Mouse (Mus musculus): ENCODE data around the gene Mvb12b. TPM values are rescaled to one million over a fixed set of nuclear protein-coding genes. Genes with fewer than 3 reads are reported as not detected.

The Mvb12b gene
- polyA plus RNA-seq, 1 experiment from 2014 or later = 17.7 TPM

DNA sequence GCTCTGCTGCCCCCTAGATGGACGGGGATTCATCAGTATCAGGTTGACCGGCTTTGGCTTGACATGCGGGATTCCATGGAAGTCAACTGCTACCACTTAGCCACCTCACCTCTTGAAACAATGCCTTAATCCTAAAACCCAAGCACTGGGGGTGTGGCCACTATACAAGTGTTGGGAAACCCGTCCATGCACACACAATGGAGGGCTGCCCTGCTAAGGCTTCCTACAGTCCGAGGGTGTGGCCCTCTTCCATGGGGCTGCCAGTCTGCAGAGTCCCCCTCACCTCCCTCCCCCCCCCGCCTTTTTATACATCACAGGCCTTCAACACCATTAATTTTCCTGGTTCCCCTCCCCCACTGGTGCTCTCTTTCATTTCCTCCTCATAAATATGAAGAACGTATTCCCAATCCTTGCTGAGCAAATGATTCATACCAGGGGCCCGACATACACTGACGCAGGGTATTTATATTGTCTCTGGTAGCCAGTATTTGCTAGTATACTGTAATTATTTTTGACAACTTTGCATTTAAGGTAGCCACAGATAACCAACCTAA lies 51.0 kb downstream of the Mvb12b start:
- 87% methylated on average over 9 of the region's 9 CpGs for WGBS
- no peak overlapping the region for H3K4me2 ChIP-seq
- ATAC-seq (replicated peaks; ENCODE audit: low FRiP score) = no peak
- no peaks in the 10 kb centered on the region for H3K9me3 ChIP-seq (ENCODE audit: control insufficient read depth, low read length)
- H3K27me3 ChIP-seq (replicated peaks; ENCODE audit: control insufficient read depth, insufficient read depth, low read length) = no peaks in the 10 kb centered on the region
- H3K4me3 ChIP-seq (ENCODE audit: low read depth, low read length) = no peak overlapping the region
- H3K36me3 ChIP-seq (ENCODE audit: control insufficient read depth, insufficient read depth, low read length) = no peaks in the 10 kb centered on the region
- H3K9ac ChIP-seq (ENCODE audit: low read depth, low read length) = no peak overlapping the region
- H3K4me1 ChIP-seq (replicated peaks; ENCODE audit: control insufficient read depth, insufficient read depth, low read length) = peaks cover 43% of the 10 kb centered on the region
- no peak overlapping the region for H3K27ac ChIP-seq (ENCODE audit: low read depth, low read length)
- DNase-seq (ENCODE audit: low spot score) = no peak

DNA sequence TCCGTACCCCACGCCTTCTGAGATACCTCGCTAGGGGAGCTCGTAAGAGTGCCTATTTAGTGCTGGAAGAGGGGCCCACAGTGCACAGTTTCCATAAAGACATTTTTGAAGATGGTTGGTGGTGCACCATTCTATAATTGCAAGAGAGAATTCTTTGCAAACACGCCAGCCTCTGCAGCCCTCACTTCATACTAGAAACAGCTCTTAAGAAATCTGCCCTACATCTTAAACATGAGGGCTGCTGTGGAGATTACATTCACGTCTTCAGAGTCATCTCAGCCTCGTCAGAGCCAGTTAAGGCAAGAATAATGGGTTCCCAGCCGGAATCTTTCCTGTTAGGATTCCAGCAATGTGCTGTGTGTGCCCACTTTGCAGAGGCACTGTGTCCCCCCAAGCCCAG lies 52.7 kb downstream of the Mvb12b start:
- no peak for ATAC-seq (replicated peaks; ENCODE audit: low FRiP score)

DNA sequence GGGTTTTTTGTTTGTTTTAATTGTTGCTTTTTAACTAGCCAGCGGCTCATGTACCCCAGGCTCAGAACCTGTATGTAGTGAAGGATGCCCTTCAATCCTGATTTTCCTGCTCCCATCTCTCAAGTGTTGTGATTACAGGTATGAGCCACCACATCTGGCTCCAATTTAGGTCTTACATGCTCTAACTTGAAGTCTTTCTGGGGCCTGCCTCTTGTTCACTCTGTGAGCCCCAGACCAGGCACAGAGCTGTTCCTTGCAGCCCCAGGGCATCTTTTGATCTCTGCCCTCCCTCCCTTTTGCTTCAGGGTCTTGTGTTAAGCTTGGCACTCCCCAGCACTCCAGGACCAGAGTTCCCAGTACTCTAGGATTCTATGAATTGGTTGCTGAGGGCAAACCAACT lies 53.8 kb downstream of the Mvb12b start:
- Histone ChIP-seq H3K4me1 (replicated peaks; ENCODE audit: control insufficient read depth, insufficient read depth, low read length) (peaks cover 17% of the 10 kb centered on the region), H3K27ac (ENCODE audit: low read depth, low read length) (no peak overlapping the region), H3K4me3 (ENCODE audit: low read depth, low read length) (no peak overlapping the region), H3K9ac (ENCODE audit: low read depth, low read length) (no peak overlapping the region), H3K27me3 (replicated peaks; ENCODE audit: control insufficient read depth, insufficient read depth, low read length) (no peaks in the 10 kb centered on the region), H3K4me2 (no peak overlapping the region), H3K36me3 (ENCODE audit: control insufficient read depth, insufficient read depth, low read length) (no peaks in the 10 kb centered on the region), H3K9me3 (ENCODE audit: control insufficient read depth, low read length) (no peaks in the 10 kb centered on the region)
- DNase-seq (ENCODE audit: low spot score) (no peak), ATAC-seq (replicated peaks; ENCODE audit: low FRiP score) (no peak)
- 84% methylated on average over 1 of the region's 1 CpGs for WGBS

More for the DNA sequence above, 52.7 kb downstream of the Mvb12b start:
- H3K9ac ChIP-seq (ENCODE audit: low read depth, low read length) = no peak overlapping the region
- H3K9me3 ChIP-seq (ENCODE audit: control insufficient read depth, low read length) = no peaks in the 10 kb centered on the region
- no peak overlapping the region for H3K27ac ChIP-seq (ENCODE audit: low read depth, low read length)
- no peak overlapping the region for H3K4me2 ChIP-seq
- H3K4me1 ChIP-seq (replicated peaks; ENCODE audit: control insufficient read depth, insufficient read depth, low read length) = peaks cover 29% of the 10 kb centered on the region
- no peaks in the 10 kb centered on the region for H3K27me3 ChIP-seq (replicated peaks; ENCODE audit: control insufficient read depth, insufficient read depth, low read length)
- DNase-seq (ENCODE audit: low spot score) = no peak
- no peaks in the 10 kb centered on the region for H3K36me3 ChIP-seq (ENCODE audit: control insufficient read depth, insufficient read depth, low read length)
- 85% methylated on average over 8 of the region's 8 CpGs for WGBS
- H3K4me3 ChIP-seq (ENCODE audit: low read depth, low read length) = no peak overlapping the region

DNA sequence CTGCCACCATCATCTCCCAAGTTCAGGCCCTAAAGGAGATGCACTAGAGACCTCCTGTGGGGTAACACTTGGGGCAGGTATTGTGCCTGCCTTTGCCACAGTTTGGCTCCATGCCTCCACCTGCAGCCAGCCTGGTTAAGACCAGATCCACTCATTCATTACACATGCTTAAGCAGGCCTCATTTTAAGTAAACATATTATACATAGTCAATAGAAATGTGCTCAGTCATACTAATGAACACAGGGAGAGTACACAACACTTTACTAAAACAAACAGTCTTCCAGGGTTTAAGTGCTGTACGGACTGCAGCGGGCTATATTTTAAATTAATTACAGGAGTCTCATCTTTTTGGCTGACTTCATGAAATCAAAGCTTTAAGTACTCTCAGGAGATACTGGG lies 57.9 kb downstream of the Mvb12b start:
- H3K27ac ChIP-seq (ENCODE audit: low read depth, low read length) = no peak overlapping the region
- WGBS = 91% methylated on average over 2 of the region's 2 CpGs
- ATAC-seq (replicated peaks; ENCODE audit: low FRiP score) = no peak

DNA sequence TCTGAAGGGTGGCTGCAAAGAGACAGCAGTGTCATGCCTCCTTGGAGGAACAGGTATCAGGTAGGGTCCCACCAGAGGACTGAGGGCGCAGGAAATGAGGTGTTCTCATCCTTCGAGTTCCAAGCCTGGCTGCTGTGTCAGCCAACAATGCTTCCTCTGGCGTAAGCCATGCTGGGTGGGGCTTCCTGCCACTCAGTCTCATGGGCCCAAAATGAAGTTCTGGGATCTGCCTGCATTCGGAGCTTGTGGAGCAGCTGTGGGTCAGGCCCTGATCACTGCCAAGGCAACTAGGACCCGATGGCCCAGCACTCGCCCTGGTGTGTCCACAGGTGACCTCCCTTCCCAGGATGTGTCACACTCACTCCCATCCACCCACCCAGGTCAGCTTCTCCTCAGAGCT lies 61.0 kb downstream of the Mvb12b start:
- Histone ChIP-seq H3K4me1 (replicated peaks; ENCODE audit: control insufficient read depth, insufficient read depth, low read length) (peaks cover 3% of the 10 kb centered on the region), H3K9ac (ENCODE audit: low read depth, low read length) (no peak overlapping the region), H3K4me3 (ENCODE audit: low read depth, low read length) (no peak overlapping the region), H3K36me3 (ENCODE audit: control insufficient read depth, insufficient read depth, low read length) (peaks cover 9% of the 10 kb centered on the region; the same call in 1 of the 2 replicates), H3K27me3 (replicated peaks; ENCODE audit: control insufficient read depth, insufficient read depth, low read length) (no peaks in the 10 kb centered on the region), H3K27ac (ENCODE audit: low read depth, low read length) (no peak overlapping the region), H3K4me2 (no peak overlapping the region), H3K9me3 (ENCODE audit: control insufficient read depth, low read length) (no peaks in the 10 kb centered on the region)
- ATAC-seq (replicated peaks; ENCODE audit: low FRiP score) = no peak
- DNase-seq (ENCODE audit: low spot score) = no peak
- WGBS = 86% methylated on average over 6 of the region's 6 CpGs

More for the DNA sequence above, 57.9 kb downstream of the Mvb12b start:
- H3K4me3 ChIP-seq (ENCODE audit: low read depth, low read length) = no peak overlapping the region
- H3K27me3 ChIP-seq (replicated peaks; ENCODE audit: control insufficient read depth, insufficient read depth, low read length) = no peaks in the 10 kb centered on the region
- peaks cover 3% of the 10 kb centered on the region; the same call in 1 of the 2 replicates for H3K4me1 ChIP-seq (replicated peaks; ENCODE audit: control insufficient read depth, insufficient read depth, low read length)
- no peak overlapping the region for H3K9ac ChIP-seq (ENCODE audit: low read depth, low read length)
- no peaks in the 10 kb centered on the region for H3K9me3 ChIP-seq (ENCODE audit: control insufficient read depth, low read length)
- no peak for DNase-seq (ENCODE audit: low spot score)
- peaks cover under 1% of the 10 kb centered on the region; the same call in 1 of the 2 replicates for H3K36me3 ChIP-seq (ENCODE audit: control insufficient read depth, insufficient read depth, low read length)
- H3K4me2 ChIP-seq = no peak overlapping the region

DNA sequence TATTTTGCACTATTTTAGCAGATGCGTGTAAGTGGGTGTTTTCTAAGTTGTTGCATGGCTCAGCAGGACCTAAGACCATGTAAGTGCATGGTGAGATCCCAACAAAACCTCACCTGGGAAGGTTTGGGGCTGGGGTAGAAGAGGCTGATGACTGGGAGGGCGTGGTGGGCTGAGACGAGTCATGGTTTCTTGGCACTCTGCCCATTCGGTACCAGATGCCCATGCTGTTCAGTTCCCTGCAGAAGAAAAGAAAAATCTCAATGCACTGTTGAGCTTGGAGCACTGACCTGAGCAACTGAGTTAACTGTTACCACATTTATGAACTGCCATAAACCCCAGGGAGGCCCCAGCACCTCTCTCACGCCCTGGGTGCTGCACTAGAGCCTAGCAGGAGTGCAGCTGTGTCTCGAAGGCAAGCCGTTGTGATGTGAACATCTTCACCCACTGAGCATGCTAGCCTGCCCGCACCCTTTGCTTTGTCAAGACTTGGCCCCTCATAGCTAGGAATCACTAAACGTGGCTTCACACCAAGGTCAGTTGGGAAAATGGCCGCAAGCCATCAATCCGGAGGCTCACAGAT lies 62.7 kb downstream of the Mvb12b start:
- Histone ChIP-seq H3K9ac (ENCODE audit: low read depth, low read length) (no peak overlapping the region), H3K4me3 (ENCODE audit: low read depth, low read length) (no peak overlapping the region), H3K27me3 (replicated peaks; ENCODE audit: control insufficient read depth, insufficient read depth, low read length) (no peaks in the 10 kb centered on the region), H3K4me1 (replicated peaks; ENCODE audit: control insufficient read depth, insufficient read depth, low read length) (peaks cover 3% of the 10 kb centered on the region), H3K9me3 (ENCODE audit: control insufficient read depth, low read length) (no peaks in the 10 kb centered on the region), H3K4me2 (no peak overlapping the region), H3K27ac (ENCODE audit: low read depth, low read length) (no peak overlapping the region), H3K36me3 (ENCODE audit: control insufficient read depth, insufficient read depth, low read length) (peaks cover 9% of the 10 kb centered on the region; the same call in 1 of the 2 replicates)
- 87% methylated on average over 11 of the region's 11 CpGs for WGBS
- ATAC-seq (replicated peaks; ENCODE audit: low FRiP score) (no peak), DNase-seq (ENCODE audit: low spot score) (no peak)

DNA sequence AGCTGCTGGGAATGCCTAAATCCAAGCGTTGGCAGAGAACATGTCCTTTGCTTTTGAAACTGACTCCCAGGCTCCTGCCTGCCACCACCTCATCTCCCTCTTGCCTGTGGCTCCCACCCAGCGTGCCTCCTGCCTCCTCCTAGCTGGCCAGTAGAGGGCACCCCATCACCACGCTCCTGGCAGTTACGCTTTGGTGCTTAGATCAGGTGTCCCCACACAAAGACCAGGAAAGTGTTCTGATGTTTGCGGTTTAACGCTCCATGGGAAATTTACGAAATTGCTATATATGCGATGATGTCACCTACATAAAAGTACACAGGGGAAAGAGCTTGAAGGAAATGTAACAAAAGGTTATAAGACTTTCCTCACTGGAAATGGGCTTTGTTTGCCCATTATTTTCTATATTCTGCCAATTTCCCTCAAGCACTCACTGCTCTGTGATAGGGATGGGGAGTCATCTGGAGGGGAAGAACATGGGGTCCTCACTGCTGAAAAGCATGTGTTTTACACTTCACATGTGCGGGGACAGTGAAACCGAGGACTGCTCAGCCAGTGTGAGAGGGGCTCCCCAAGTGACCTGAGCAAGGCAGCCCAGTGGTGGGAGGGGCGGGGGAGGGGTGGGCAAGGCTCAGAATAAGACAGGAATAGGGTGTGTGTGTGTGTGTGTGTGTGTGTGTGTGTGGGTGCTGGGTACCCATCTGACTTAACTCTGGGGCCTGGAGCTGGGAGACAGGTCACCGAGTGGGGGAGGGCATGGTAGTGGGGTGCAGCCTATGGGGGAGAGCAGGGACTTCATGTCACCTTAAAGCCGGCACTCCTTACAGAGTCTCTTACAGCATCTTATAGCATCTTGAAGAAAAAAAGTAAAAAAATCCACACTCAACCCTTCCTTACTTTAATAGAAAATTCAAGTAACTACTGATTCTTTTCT lies 65.8 kb downstream of the Mvb12b start:
- H3K27ac ChIP-seq (ENCODE audit: low read depth, low read length) = no peak overlapping the region
- peaks cover 11% of the 10 kb centered on the region; the same call in 1 of the 2 replicates for H3K36me3 ChIP-seq (ENCODE audit: control insufficient read depth, insufficient read depth, low read length)
- DNase-seq (ENCODE audit: low spot score) (peak; percentile 78), ATAC-seq (replicated peaks; ENCODE audit: low FRiP score) (peak; percentile 71)
- 36% methylated on average over 13 of the region's 13 CpGs for WGBS
- peaks cover 3% of the 10 kb centered on the region for H3K4me1 ChIP-seq (replicated peaks; ENCODE audit: control insufficient read depth, insufficient read depth, low read length)
- no peak overlapping the region for H3K9ac ChIP-seq (ENCODE audit: low read depth, low read length)
- H3K4me3 ChIP-seq (ENCODE audit: low read depth, low read length) = no peak overlapping the region
- H3K4me2 ChIP-seq = no peak overlapping the region
- no peaks in the 10 kb centered on the region for H3K9me3 ChIP-seq (ENCODE audit: control insufficient read depth, low read length)
- no peaks in the 10 kb centered on the region for H3K27me3 ChIP-seq (replicated peaks; ENCODE audit: control insufficient read depth, insufficient read depth, low read length)

DNA sequence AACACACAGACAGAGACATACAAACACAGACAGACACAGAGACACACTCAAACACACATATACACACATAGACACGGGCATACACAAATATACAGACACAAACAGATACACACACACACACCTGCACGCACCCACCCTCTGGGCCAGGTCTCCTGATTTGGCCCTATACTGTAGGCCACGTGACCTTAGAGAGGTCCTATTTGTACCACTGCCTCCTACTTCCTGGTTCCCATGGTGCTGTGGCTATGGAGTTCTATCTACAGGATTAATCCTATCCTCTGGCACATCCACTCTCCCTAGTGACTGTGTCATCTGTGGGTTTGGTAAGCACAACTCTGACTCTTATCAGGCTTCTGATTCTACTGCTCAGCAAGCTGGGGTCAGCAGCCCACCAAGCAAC lies 67.3 kb downstream of the Mvb12b start:
- Histone ChIP-seq H3K4me1 (replicated peaks; ENCODE audit: control insufficient read depth, insufficient read depth, low read length) (no peaks in the 10 kb centered on the region; the same call in 1 of the 2 replicates), H3K27ac (ENCODE audit: low read depth, low read length) (no peak overlapping the region), H3K4me2 (no peak overlapping the region), H3K36me3 (ENCODE audit: control insufficient read depth, insufficient read depth, low read length) (peaks cover 11% of the 10 kb centered on the region; the same call in 1 of the 2 replicates), H3K9ac (ENCODE audit: low read depth, low read length) (no peak overlapping the region), H3K4me3 (ENCODE audit: low read depth, low read length) (no peak overlapping the region), H3K27me3 (replicated peaks; ENCODE audit: control insufficient read depth, insufficient read depth, low read length) (no peaks in the 10 kb centered on the region), H3K9me3 (ENCODE audit: control insufficient read depth, low read length) (no peaks in the 10 kb centered on the region)
- ATAC-seq (replicated peaks; ENCODE audit: low FRiP score) = no peak
- no peak for DNase-seq (ENCODE audit: low spot score)
- WGBS = 94% methylated on average over 3 of the region's 3 CpGs

All from liver, embryonic 11.5 days (tissue).